Comparison of ENCODE assay signal across 17 mouse cellular contexts in the genomic region with DNA sequence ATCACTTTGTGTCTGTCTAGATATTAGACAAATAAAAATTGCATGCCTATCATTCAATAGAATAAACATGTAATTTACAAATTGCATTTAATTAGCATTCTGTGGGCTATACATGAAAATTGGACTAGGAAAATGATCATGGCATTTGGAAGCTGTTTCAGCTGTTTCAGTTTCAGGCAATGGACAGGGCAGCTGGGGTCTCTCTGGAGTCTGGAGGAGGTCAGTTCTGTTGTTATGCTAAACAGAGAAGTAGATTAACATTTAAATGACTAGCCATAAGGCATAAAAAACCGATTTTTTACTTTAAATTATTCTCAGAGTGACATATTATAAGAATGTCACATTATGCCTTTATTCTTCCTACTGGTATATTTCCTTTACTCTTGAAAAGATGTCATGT.
"Had no signal": no experiment of that assay in that cellular context is flagged by ENCODE, and none has a peak within 500 bp of the region (broad histone marks: within the 10 kb centered on the region; RNA-seq: fewer than 3 reads in every experiment).

No protein-coding gene starts in this region.

- H3K9me3 ChIP-seq: liver, embryonic 13.5 days; liver, embryonic 15.5 days; lung, embryonic 15.5 days; megakaryocyte, embryonic 14.5 days; neural tube, embryonic 13.5 days; stomach, embryonic 15.5 days had no signal

- ATAC-seq: liver, postnatal 0 days; lung, postnatal 0 days had no signal

- H3K27ac ChIP-seq: liver, embryonic 13.5 days; liver, embryonic 15.5 days; lung, embryonic 15.5 days; macrophage; neural tube, embryonic 13.5 days; stomach, embryonic 15.5 days had no signal

- DNase-seq: liver, embryonic 13.5 days; liver, postnatal 0 days; lung, adult 2 months; lung, postnatal 14 days; lung, postnatal 36 days; midbrain, embryonic 14.5 days; right cerebral cortex, postnatal 14 days; thymus, adult 18-20 months; thymus, postnatal 14 days; thymus, postnatal 36 days had no signal

- H3K4me1 ChIP-seq: liver, embryonic 13.5 days; liver, embryonic 15.5 days; lung, embryonic 15.5 days; megakaryocyte, embryonic 14.5 days; neural tube, embryonic 13.5 days; stomach, embryonic 15.5 days had no signal

- H3K4me3 ChIP-seq: liver, embryonic 13.5 days; liver, embryonic 15.5 days; lung, embryonic 15.5 days; megakaryocyte, embryonic 14.5 days; neural tube, embryonic 13.5 days; stomach, embryonic 15.5 days had no signal

- H3K36me3 ChIP-seq: liver, embryonic 13.5 days; liver, embryonic 15.5 days; lung, embryonic 15.5 days; neural tube, embryonic 13.5 days; stomach, embryonic 15.5 days had no signal

- H3K4me2 ChIP-seq: liver, embryonic 13.5 days; liver, embryonic 15.5 days; lung, embryonic 15.5 days; neural tube, embryonic 13.5 days; stomach, embryonic 15.5 days had no signal

- H3K27me3 ChIP-seq: liver, embryonic 13.5 days; liver, embryonic 15.5 days; lung, embryonic 15.5 days; megakaryocyte, embryonic 14.5 days; neural tube, embryonic 13.5 days; stomach, embryonic 15.5 days had no signal

- H3K9ac ChIP-seq: liver, embryonic 13.5 days; liver, embryonic 15.5 days; liver, postnatal 0 days; lung, embryonic 15.5 days; neural tube, embryonic 13.5 days; stomach, embryonic 15.5 days had no signal
